Mouse (Mus musculus) midbrain, embryonic 12.5 days (tissue): ENCODE measurements around the gene Tada1. TPM values are rescaled to one million over a fixed set of nuclear protein-coding genes. Genes with fewer than 3 reads are reported as not detected.

ENCODE experiments used
- ATAC-seq: fragments of 200-750 bp; cut with Nextera tagmentation; 2 replicates; pipeline ENCODE4 v1.8.0; 2017; ENCODE audit warnings: low read depth, moderate TSS enrichment, moderate library complexity; ENCODE audit not compliant: low FRiP score
- H3K27ac ChIP-seq: fragments of 300-500 bp; sonication (generic); replicated peaks from 2 replicates; pipeline ENCODE4 v1.5.1; 2016; ENCODE audit warnings: mild to moderate bottlenecking
- H3K27me3 ChIP-seq: fragments of 300-500 bp; sonication (generic); 2 replicates; pipeline ENCODE4 v1.6.1; 2016; ENCODE audit warnings: mild to moderate bottlenecking
- H3K36me3 ChIP-seq: fragments of 300-500 bp; sonication (generic); 2 replicates; pipeline ENCODE4 v1.6.1; 2016
- H3K4me1 ChIP-seq: fragments of 300-500 bp; sonication (generic); 2 replicates; pipeline ENCODE4 v1.6.1; 2016
- H3K4me2 ChIP-seq: fragments of 300-500 bp; sonication (generic); replicated peaks from 2 replicates; pipeline ENCODE4 v1.6.1; 2016; ENCODE audit warnings: mild to moderate bottlenecking, moderate library complexity
- H3K4me3 ChIP-seq: fragments of 300-500 bp; sonication (generic); 2 replicates; pipeline ENCODE4 v1.5.1; 2016; ENCODE audit warnings: mild to moderate bottlenecking
- H3K9ac ChIP-seq: fragments of 300-500 bp; sonication (generic); replicated peaks from 2 replicates; pipeline ENCODE4 v1.6.1; 2016; ENCODE audit warnings: mild to moderate bottlenecking, moderate library complexity
- H3K9me3 ChIP-seq: fragments of 300-500 bp; sonication (generic); 2 replicates; pipeline ENCODE4 v1.6.1; 2016; ENCODE audit warnings: mild to moderate bottlenecking
- WGBS: fragments of 180-500 bp; shearing (Covaris S2); methylation state at CpG from one replicate; pipeline ENCODE4 v1.1.7; 2016; 5-methylcytosine and 5-hydroxymethylcytosine counted together
- polyA plus RNA-seq: library from polyadenylated mRNA; unstranded; fragments of >200 nt; fragmentation: Nextera tagmentation; extraction: Ambion mirVana; gene quantifications from 2 replicates; pipeline ENCODE4 v1.2.1, GENCODE M21; 2016

The Tada1 gene
- polyA plus RNA-seq: 63.4 and 65.4 TPM in 2 replicates

DNA sequence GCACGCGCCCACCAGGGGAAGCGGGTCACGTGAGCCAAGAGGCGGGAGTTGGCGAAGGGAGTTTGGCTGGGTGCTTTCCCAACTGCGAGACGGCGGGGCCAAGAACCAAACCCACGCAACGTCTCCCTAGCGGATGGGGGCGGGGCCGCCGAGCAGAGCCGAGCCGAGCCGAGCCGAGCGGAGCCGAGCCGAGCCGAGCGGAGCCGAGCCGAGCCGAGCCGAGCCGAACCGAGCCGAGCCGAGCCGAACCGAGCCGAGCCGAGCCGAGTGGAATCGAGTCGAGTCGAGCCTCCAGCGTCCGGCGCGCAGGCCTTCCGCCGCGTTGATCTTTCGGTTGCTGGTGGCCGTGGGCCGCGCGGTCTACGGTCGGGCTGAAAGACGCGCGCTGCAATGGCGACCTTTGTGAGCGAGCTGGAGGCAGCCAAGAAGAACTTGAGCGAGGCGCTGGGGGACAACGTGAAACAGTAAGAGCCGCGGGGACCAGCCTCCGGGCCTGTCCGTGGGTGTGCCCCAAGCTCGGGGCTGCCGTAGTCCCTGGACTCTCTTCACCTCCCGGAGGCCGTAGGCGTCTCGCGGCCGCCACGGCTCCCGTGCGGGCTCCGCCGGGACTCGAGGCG, at the start of gene Tada1:
Tada1 (plus strand) TSS at position 85 of the 617 bp plus-strand sequence.
- H3K4me3 ChIP-seq: peak within 1 kb of the TSS; percentile 97

GRCm38 (mm10) chr1:166330752-166331151, 48.1 kb upstream of the Tada1 start:
- H3K4me1 ChIP-seq: no peaks in the 10 kb centered on the region
- no peak overlapping the region for H3K9ac ChIP-seq
- no peak overlapping the region for H3K27ac ChIP-seq
- H3K36me3 ChIP-seq: no peaks in the 10 kb centered on the region
- no peak for ATAC-seq
- no peaks in the 10 kb centered on the region for H3K27me3 ChIP-seq
- no peaks in the 10 kb centered on the region for H3K9me3 ChIP-seq
- no peak overlapping the region for H3K4me2 ChIP-seq
- 60% methylated on average over 3 of the region's 3 CpGs for WGBS
- no peak overlapping the region for H3K4me3 ChIP-seq

More for the DNA sequence above, at the start of gene Tada1:
- peaks cover 18% of the 10 kb centered on the region for H3K4me1 ChIP-seq
- no peaks in the 10 kb centered on the region for H3K27me3 ChIP-seq
- H3K4me2 ChIP-seq: peak within 1 kb of the TSS; percentile 57
- ATAC-seq: peak; percentile 93
- no peaks in the 10 kb centered on the region for H3K9me3 ChIP-seq
- H3K36me3 ChIP-seq: peaks cover 16% of the 10 kb centered on the region
- H3K27ac ChIP-seq: peak within 1 kb of the TSS; percentile 90
- peak within 1 kb of the TSS; percentile 98 for H3K9ac ChIP-seq
- WGBS: under 1% methylated on average over 73 of the region's 81 CpGs

DNA sequence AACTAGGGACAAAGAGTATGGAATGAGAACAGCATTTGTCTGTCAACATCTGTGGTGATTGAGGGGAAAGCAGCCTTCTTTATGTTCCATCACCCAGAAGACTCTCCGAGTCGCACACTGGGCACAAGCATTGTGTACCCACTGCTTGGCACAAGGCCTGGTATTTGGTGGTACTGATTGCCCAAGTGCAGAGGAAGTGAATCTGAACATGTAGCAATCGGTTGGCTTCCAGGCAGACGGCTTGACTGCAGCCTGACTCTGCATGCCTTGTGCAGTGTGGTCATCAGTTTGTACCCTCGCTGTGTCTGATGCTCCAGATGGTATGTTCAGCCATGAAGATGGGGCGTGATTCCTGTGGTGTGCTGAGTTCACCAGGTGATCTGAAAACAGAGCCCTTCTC, 39.8 kb upstream of the Tada1 start:
- no peak for ATAC-seq
- no peak overlapping the region for H3K4me3 ChIP-seq
- no peak overlapping the region for H3K9ac ChIP-seq
- H3K27ac ChIP-seq: no peak overlapping the region
- 0 out of 2 replicates have a peak, but pooled peaks cover under 1% of the 10 kb centered on the region for H3K4me1 ChIP-seq
- H3K9me3 ChIP-seq: no peaks in the 10 kb centered on the region
- 90% methylated on average over 6 of the region's 6 CpGs for WGBS
- H3K27me3 ChIP-seq: no peaks in the 10 kb centered on the region
- H3K36me3 ChIP-seq: no peaks in the 10 kb centered on the region
- no peak overlapping the region for H3K4me2 ChIP-seq

DNA sequence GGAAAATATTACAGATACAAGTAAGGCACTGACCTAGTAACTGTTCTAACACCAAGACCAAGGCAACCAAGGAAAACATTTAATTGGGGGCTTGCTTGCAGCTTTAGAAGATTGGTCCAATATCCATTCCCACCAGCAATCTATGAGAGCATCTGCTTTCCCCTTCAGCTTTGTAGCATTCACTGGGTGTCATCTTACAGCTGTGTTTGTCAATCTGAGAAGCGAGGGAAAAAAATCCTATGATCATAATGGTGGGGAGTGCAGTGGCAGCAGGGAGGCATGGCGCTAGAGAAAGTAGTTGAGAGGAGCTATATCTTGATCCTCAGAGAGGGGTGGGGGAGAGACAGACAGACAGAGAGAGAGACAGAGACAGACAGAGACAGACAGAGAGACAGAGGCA, 36.8 kb upstream of the Tada1 start:
- Histone ChIP-seq H3K27ac (no peak overlapping the region), H3K4me3 (no peak overlapping the region), H3K4me1 (peaks cover 7% of the 10 kb centered on the region), H3K4me2 (no peak overlapping the region), H3K9ac (no peak overlapping the region), H3K27me3 (peaks cover 6% of the 10 kb centered on the region; the same call in 1 of the 2 replicates), H3K36me3 (no peaks in the 10 kb centered on the region), H3K9me3 (no peaks in the 10 kb centered on the region)
- no peak for ATAC-seq
- WGBS: 77% methylated on average over 2 of the region's 2 CpGs

DNA sequence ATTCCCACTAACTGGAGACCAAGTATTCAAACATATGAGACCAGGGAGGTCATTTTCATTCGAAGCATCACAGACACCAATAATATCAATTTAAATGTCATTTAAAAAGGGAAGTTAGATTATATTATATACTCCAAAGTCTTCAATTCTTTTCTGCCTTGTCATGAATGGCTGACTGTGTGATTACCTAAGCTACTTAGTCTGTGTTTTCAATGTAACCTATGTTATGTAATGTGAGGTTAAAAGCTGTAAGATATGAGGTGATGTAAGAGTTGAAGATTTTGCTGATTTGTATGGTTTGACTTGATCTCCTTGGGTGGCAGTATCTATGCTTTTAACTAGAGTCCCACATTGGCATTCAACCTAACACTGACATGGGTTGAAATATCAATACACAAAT, 36.4 kb upstream of the Tada1 start:
- no peak for ATAC-seq
- H3K27ac ChIP-seq: no peak overlapping the region
- no peak overlapping the region for H3K4me2 ChIP-seq
- H3K4me1 ChIP-seq: peaks cover 7% of the 10 kb centered on the region
- H3K27me3 ChIP-seq: peaks cover 6% of the 10 kb centered on the region; the same call in 1 of the 2 replicates
- no peaks in the 10 kb centered on the region for H3K36me3 ChIP-seq
- H3K4me3 ChIP-seq: no peak overlapping the region
- 87% methylated on average over 1 of the region's 1 CpGs for WGBS
- H3K9me3 ChIP-seq: no peaks in the 10 kb centered on the region
- no peak overlapping the region for H3K9ac ChIP-seq

GRCm38 (mm10) chr1:166343586-166343985, 35.3 kb upstream of the Tada1 start:
- no peak for ATAC-seq
- 66% methylated on average over 5 of the region's 5 CpGs for WGBS
- H3K4me3 ChIP-seq: no peak overlapping the region
- H3K36me3 ChIP-seq: no peaks in the 10 kb centered on the region
- H3K9me3 ChIP-seq: no peaks in the 10 kb centered on the region
- peaks cover 6% of the 10 kb centered on the region; the same call in 1 of the 2 replicates for H3K27me3 ChIP-seq
- H3K27ac ChIP-seq: no peak overlapping the region
- H3K4me1 ChIP-seq: peaks cover 7% of the 10 kb centered on the region
- no peak overlapping the region for H3K4me2 ChIP-seq
- H3K9ac ChIP-seq: no peak overlapping the region

- no peaks in the 10 kb centered on the region for H3K36me3 ChIP-seq
- peaks cover 6% of the 10 kb centered on the region; the same call in 1 of the 2 replicates for H3K27me3 ChIP-seq
- no peak overlapping the region for H3K4me2 ChIP-seq
- no peaks in the 10 kb centered on the region for H3K9me3 ChIP-seq
- 51% methylated on average over 8 of the region's 8 CpGs for WGBS
- ATAC-seq: peak; percentile 65; the same call in 1 of the 2 replicates
- no peak overlapping the region for H3K27ac ChIP-seq
- peaks cover 7% of the 10 kb centered on the region for H3K4me1 ChIP-seq
- no peak overlapping the region for H3K9ac ChIP-seq
- H3K4me3 ChIP-seq: no peak overlapping the region
Measured at GRCm38 (mm10) chr1:166344300-166345077, 34.4 kb upstream of the Tada1 start.

GRCm38 (mm10) chr1:166345602-166346001, 33.3 kb upstream of the Tada1 start:
- Histone ChIP-seq H3K4me1 (peaks cover 7% of the 10 kb centered on the region), H3K4me3 (no peak overlapping the region), H3K36me3 (no peaks in the 10 kb centered on the region), H3K9ac (no peak overlapping the region), H3K4me2 (no peak overlapping the region), H3K9me3 (no peaks in the 10 kb centered on the region), H3K27me3 (peaks cover 6% of the 10 kb centered on the region; the same call in 1 of the 2 replicates), H3K27ac (no peak overlapping the region)
- WGBS: 94% methylated on average over 6 of the region's 6 CpGs
- ATAC-seq: no peak

DNA sequence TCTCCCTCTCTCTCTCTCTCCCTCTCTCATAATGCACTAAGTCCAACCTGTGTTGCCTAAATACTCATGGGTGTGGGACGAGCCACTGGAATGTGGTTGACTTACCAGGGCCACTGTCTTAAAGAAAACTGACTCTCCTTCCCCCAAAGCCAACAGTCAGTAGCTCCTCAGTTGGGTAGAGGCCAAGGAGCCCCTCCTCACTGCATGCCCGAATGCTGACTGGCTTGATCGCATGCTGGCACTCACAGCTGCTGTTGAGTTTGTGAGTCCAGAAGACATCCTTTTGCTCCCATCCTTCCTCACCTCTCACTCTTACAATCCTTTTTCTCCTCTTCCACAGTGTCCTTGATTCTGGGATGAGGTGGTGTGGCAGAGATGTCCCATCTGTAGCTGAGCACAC, 32.0 kb upstream of the Tada1 start:
- WGBS: 94% methylated on average over 3 of the region's 3 CpGs
- Histone ChIP-seq H3K4me1 (peaks cover 7% of the 10 kb centered on the region), H3K9me3 (no peaks in the 10 kb centered on the region), H3K27ac (no peak overlapping the region), H3K36me3 (no peaks in the 10 kb centered on the region), H3K27me3 (peaks cover 6% of the 10 kb centered on the region; the same call in 1 of the 2 replicates), H3K9ac (no peak overlapping the region), H3K4me3 (no peak overlapping the region), H3K4me2 (no peak overlapping the region)
- ATAC-seq: no peak

DNA sequence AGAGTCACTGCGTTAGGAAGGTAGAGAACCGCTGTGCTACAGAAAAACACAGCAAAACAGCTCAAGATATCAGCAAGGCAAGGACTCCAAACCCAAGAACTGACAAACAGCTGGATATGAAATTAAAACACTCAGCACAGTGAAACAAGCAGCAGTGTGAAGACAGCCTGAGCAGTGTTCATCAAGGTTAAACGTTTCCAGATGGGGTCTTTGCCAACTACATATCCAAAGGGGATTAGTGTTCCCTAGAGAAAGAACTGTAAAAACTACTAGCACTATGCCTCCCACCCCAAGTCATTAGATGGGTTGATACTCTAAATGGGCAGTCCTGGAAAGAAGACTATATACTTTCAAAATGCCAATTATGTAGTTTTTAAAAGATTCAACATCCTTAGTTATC, 29.6 kb upstream of the Tada1 start:
- Histone ChIP-seq H3K27ac (no peak overlapping the region), H3K4me2 (no peak overlapping the region), H3K36me3 (no peaks in the 10 kb centered on the region), H3K9ac (no peak overlapping the region), H3K9me3 (no peaks in the 10 kb centered on the region), H3K4me3 (no peak overlapping the region), H3K4me1 (peaks cover 5% of the 10 kb centered on the region), H3K27me3 (peaks cover 6% of the 10 kb centered on the region; the same call in 1 of the 2 replicates)
- ATAC-seq: no peak
- 85% methylated on average over 3 of the region's 3 CpGs for WGBS

- no peak overlapping the region for H3K4me2 ChIP-seq
- H3K9me3 ChIP-seq: no peaks in the 10 kb centered on the region
- no peak for ATAC-seq
- no peak overlapping the region for H3K27ac ChIP-seq
- H3K27me3 ChIP-seq: peaks cover 6% of the 10 kb centered on the region; the same call in 1 of the 2 replicates
- peaks cover under 1% of the 10 kb centered on the region; the same call in 1 of the 2 replicates for H3K4me1 ChIP-seq
- 84% methylated on average over 11 of the region's 11 CpGs for WGBS
- H3K36me3 ChIP-seq: no peaks in the 10 kb centered on the region
- no peak overlapping the region for H3K4me3 ChIP-seq
- no peak overlapping the region for H3K9ac ChIP-seq
Measured at GRCm38 (mm10) chr1:166349751-166350150, 29.1 kb upstream of the Tada1 start.

- Histone ChIP-seq H3K36me3 (no peaks in the 10 kb centered on the region), H3K4me2 (no peak overlapping the region), H3K9ac (no peak overlapping the region), H3K27ac (no peak overlapping the region), H3K4me3 (no peak overlapping the region), H3K27me3 (no peaks in the 10 kb centered on the region), H3K9me3 (no peaks in the 10 kb centered on the region), H3K4me1 (no peaks in the 10 kb centered on the region)
- ATAC-seq: peak; percentile 92
- 23% methylated on average over 14 of the region's 14 CpGs for WGBS
Measured at GRCm38 (mm10) chr1:166360157-166360855, 18.6 kb upstream of the Tada1 start.
